Mouse (Mus musculus): ENCODE data around the gene Rad50.

- TF ChIP-seq POLR2A (IDR thresholded peaks at IDR 0.05; ENCODE audit: low read depth, low read length) (no peak), CTCF (IDR thresholded peaks at IDR 0.05; ENCODE audit: borderline replicate concordance, insufficient read depth, low read length) (no peak)
Measured at GRCm38 (mm10) chr11:53682170-53682569, 24.9 kb downstream of the Rad50 start.
